Mouse (Mus musculus) hindbrain, embryonic 15.5 days (tissue): Measurements from ENCODE around the gene 1700009N14Rik. TPM values are rescaled to one million over a fixed set of nuclear protein-coding genes. Genes with fewer than 3 reads are reported as not detected.

Experiments used
- ATAC-seq: fragments of 200-750 bp; cut with Nextera tagmentation; 2 replicates; pipeline ENCODE4 v1.8.0; 2017; ENCODE audit warnings: low read depth, moderate number of reproducible peaks, moderate TSS enrichment; ENCODE audit not compliant: low FRiP score
- H3K27ac ChIP-seq: fragments of 300-500 bp; sonication (generic); replicated peaks from 2 replicates; pipeline ENCODE4 v1.5.1; 2015; ENCODE audit warnings: mild to moderate bottlenecking, inconsistent platforms
- H3K27me3 ChIP-seq: fragments of 300-500 bp; sonication (generic); 2 replicates; pipeline ENCODE4 v1.6.1; 2015; ENCODE audit warnings: control low read depth, inconsistent platforms
- H3K36me3 ChIP-seq: fragments of 300-500 bp; sonication (generic); 2 replicates; pipeline ENCODE4 v1.6.1; 2015; ENCODE audit warnings: control low read depth, inconsistent platforms
- H3K4me1 ChIP-seq: fragments of 300-500 bp; sonication (generic); replicated peaks from 2 replicates; pipeline ENCODE4 v1.6.1; 2015; ENCODE audit warnings: control low read depth, inconsistent platforms
- H3K4me2 ChIP-seq: fragments of 300-500 bp; sonication (generic); 2 replicates; pipeline ENCODE4 v1.6.1; 2015; ENCODE audit warnings: moderate library complexity, mild to moderate bottlenecking, inconsistent platforms
- H3K4me3 ChIP-seq: fragments of 300-500 bp; sonication (generic); 2 replicates; pipeline ENCODE4 v1.5.1; 2015; ENCODE audit warnings: mild to moderate bottlenecking, inconsistent platforms
- H3K9ac ChIP-seq: fragments of 300-500 bp; sonication (generic); 2 replicates; pipeline ENCODE4 v1.6.1; 2015; ENCODE audit warnings: inconsistent platforms
- H3K9me3 ChIP-seq: fragments of 300-500 bp; sonication (generic); 2 replicates; pipeline ENCODE4 v1.6.1; 2016; ENCODE audit warnings: control low read depth, inconsistent platforms
- WGBS: fragments of 180-500 bp; shearing (Covaris S2); methylation state at CpG from one replicate; pipeline ENCODE4 v1.1.7; 2015; 5-methylcytosine and 5-hydroxymethylcytosine counted together
- polyA plus RNA-seq: library from polyadenylated mRNA; unstranded; fragments of >200 nt; fragmentation: Nextera tagmentation; extraction: Ambion mirVana; gene quantifications from 2 replicates; pipeline ENCODE4 v1.2.1, GENCODE M21; 2015

Gene 1700009N14Rik
- polyA plus RNA-seq = not detected in 2 replicates

GRCm38 (mm10) chr4:39450069-39450468 lies at the start of gene 1700009N14Rik:
Gene 1700009N14Rik, plus strand, starts transcription at chr4:39450295.
- no peaks in the 10 kb centered on the region for H3K27me3 ChIP-seq
- no peaks in the 10 kb centered on the region for H3K9me3 ChIP-seq
- no peak within 1 kb of the TSS for H3K9ac ChIP-seq
- no peak within 1 kb of the TSS for H3K4me2 ChIP-seq
- no peak for ATAC-seq
- no peak within 1 kb of the TSS for H3K27ac ChIP-seq
- H3K4me3 ChIP-seq = no peak within 1 kb of the TSS
- H3K36me3 ChIP-seq = no peaks in the 10 kb centered on the region
- no peaks in the 10 kb centered on the region for H3K4me1 ChIP-seq
- WGBS = 75% methylated on average over 3 of the region's 3 CpGs

- no peaks in the 10 kb centered on the region for H3K4me1 ChIP-seq
- H3K9me3 ChIP-seq = no peaks in the 10 kb centered on the region
- H3K36me3 ChIP-seq = no peaks in the 10 kb centered on the region
- H3K27me3 ChIP-seq = no peaks in the 10 kb centered on the region
- no peak overlapping the region for H3K9ac ChIP-seq
- no peak overlapping the region for H3K4me3 ChIP-seq
- no peak for ATAC-seq
- H3K27ac ChIP-seq = no peak overlapping the region
- 94% methylated on average over 2 of the region's 2 CpGs for WGBS
- no peak overlapping the region for H3K4me2 ChIP-seq
Measured at GRCm38 (mm10) chr4:39437870-39438367, 12.2 kb upstream of the 1700009N14Rik start.

GRCm38 (mm10) chr4:39474291-39474690 lies 24.2 kb downstream of the 1700009N14Rik start:
- no peak overlapping the region for H3K9ac ChIP-seq
- no peak overlapping the region for H3K27ac ChIP-seq
- no peaks in the 10 kb centered on the region for H3K36me3 ChIP-seq
- H3K4me1 ChIP-seq = no peaks in the 10 kb centered on the region
- no peaks in the 10 kb centered on the region for H3K9me3 ChIP-seq
- no peaks in the 10 kb centered on the region for H3K27me3 ChIP-seq
- H3K4me2 ChIP-seq = no peak overlapping the region
- no peak overlapping the region for H3K4me3 ChIP-seq
- ATAC-seq = no peak
- 58% methylated on average over 2 of the region's 2 CpGs for WGBS

DNA sequence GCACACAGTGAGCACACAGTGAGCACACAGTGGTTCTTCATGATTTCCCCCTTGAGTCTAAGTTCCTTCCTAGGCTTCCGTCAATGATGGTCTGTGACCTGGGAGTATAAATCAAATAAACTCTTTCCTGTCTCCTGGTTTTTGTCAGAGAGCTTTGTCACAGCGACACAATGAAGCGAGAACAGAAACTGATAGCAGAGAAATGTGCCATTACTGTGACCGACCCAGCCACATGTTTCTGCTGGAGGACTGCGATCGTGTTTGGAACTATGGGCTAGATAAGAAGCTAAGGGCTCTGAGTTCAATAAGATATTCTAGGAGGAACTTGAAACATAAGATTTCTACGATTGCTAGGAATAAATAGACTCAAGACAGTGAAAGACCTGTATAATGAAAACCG lies 36.3 kb downstream of the 1700009N14Rik start:
- no peak for ATAC-seq
- WGBS = 91% methylated on average over 8 of the region's 8 CpGs
- no peak overlapping the region for H3K27ac ChIP-seq

DNA sequence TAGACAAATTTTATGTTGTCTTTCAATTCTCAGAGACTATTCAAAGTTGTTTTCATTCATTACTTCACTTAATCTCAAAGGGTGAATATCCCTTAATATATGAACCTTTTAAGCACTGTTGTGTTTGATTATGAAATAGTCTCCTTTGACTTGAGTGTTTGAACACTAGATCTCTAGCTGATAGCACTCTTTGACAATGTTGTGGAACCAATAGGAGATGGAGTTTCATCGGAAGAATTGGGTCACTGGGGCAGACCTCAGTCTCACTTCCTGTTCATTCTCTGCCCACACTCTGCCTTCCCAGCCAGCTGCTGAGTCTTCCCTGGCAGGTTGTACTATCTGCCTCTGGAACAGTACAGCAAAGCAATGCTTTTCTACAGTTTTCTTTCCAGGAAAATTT lies 43.5 kb downstream of the 1700009N14Rik start:
- no peak overlapping the region for H3K4me2 ChIP-seq
- no peak overlapping the region for H3K9ac ChIP-seq
- no peaks in the 10 kb centered on the region for H3K36me3 ChIP-seq
- no peak overlapping the region for H3K27ac ChIP-seq
- 50% methylated on average over 1 of the region's 1 CpGs for WGBS
- H3K27me3 ChIP-seq = no peaks in the 10 kb centered on the region
- no peak overlapping the region for H3K4me3 ChIP-seq
- H3K9me3 ChIP-seq = no peaks in the 10 kb centered on the region
- H3K4me1 ChIP-seq = no peaks in the 10 kb centered on the region
- no peak for ATAC-seq

More for the DNA sequence above, 36.3 kb downstream of the 1700009N14Rik start:
- Histone ChIP-seq H3K27me3 (no peaks in the 10 kb centered on the region), H3K4me1 (no peaks in the 10 kb centered on the region), H3K9me3 (no peaks in the 10 kb centered on the region), H3K4me2 (no peak overlapping the region), H3K36me3 (no peaks in the 10 kb centered on the region), H3K4me3 (no peak overlapping the region), H3K9ac (no peak overlapping the region)

- no peak overlapping the region for H3K9ac ChIP-seq
- H3K36me3 ChIP-seq = no peaks in the 10 kb centered on the region
- WGBS = 51% methylated on average over 1 of the region's 1 CpGs
- H3K9me3 ChIP-seq = no peaks in the 10 kb centered on the region
- no peaks in the 10 kb centered on the region for H3K4me1 ChIP-seq
- no peak overlapping the region for H3K4me2 ChIP-seq
- ATAC-seq = no peak
- H3K4me3 ChIP-seq = no peak overlapping the region
- no peaks in the 10 kb centered on the region for H3K27me3 ChIP-seq
- H3K27ac ChIP-seq = no peak overlapping the region
Measured at GRCm38 (mm10) chr4:39495875-39496274, 45.8 kb downstream of the 1700009N14Rik start.
